Mouse (Mus musculus): ENCODE data around the gene Atg7.

DNA sequence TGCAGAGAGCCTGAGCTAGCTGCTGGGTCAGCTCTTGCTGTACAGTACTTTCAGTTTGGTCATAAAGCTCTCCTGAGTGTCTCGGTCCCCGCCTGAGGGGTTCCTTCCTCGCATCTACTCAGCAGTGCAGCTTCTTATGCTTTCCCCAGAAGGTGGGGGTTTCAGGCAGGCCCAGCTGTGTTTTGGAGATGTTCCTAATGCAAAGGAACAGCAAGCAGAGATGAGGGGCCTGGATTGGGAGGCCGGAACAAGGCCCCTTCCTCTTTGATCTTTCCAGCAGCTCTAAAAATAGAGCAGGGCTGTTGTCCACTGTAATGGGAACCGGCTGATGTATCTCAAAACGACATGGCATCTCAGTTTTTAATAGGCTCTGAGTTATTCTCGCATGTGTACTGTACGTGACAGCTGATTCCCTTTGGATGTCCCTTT, 82.3 kb downstream of the Atg7 start:
- TF ChIP-seq CTCF (IDR thresholded peaks at IDR 0.05; ENCODE audit: low read depth): no peak
- no peak for TF ChIP-seq EP300 (IDR thresholded peaks at IDR 0.05; ENCODE audit: low read depth)
